Mouse (Mus musculus): Measurements from ENCODE around the gene Natd1.
"Not testable (repeated sequence)": the region's sequence is repeated elsewhere in the genome, so short reads cannot be mapped to it uniquely, and the experiment has no call there.

Gene Natd1

GRCm38 (mm10) chr11:60931282-60931868 is 16.8 kb upstream of the Natd1 start:
- DNase-seq: no peak

- no peak for DNase-seq
Observed at GRCm38 (mm10) chr11:60930724-60931281, 16.3 kb upstream of the Natd1 start.

GRCm38 (mm10) chr11:60927264-60927663 is 12.7 kb upstream of the Natd1 start:
- DNase-seq: peak; percentile 87

- no peak for DNase-seq
Observed at GRCm38 (mm10) chr11:60924981-60925380, 10.4 kb upstream of the Natd1 start.

GRCm38 (mm10) chr11:60924498-60924897 is 9.9 kb upstream of the Natd1 start:
- no peak for DNase-seq

- no peak for DNase-seq
Observed at GRCm38 (mm10) chr11:60922964-60923363, 8.4 kb upstream of the Natd1 start.

GRCm38 (mm10) chr11:60922195-60922594 is 7.6 kb upstream of the Natd1 start:
- DNase-seq: no peak

GRCm38 (mm10) chr11:60920021-60920420 is 5.5 kb upstream of the Natd1 start:
- no peak for DNase-seq

GRCm38 (mm10) chr11:60915201-60915600 is 651 bp upstream of the Natd1 start:
- DNase-seq: no peak

GRCm38 (mm10) chr11:60913301-60914196 is 1.0 kb downstream of the Natd1 start:
- peak; percentile 87 for DNase-seq

GRCm38 (mm10) chr11:60912525-60912973 is 2.0 kb downstream of the Natd1 start:
- DNase-seq: no peak

- no peak for DNase-seq
Observed at GRCm38 (mm10) chr11:60909626-60910025, 4.9 kb downstream of the Natd1 start.

GRCm38 (mm10) chr11:60908073-60908472 is 6.5 kb downstream of the Natd1 start:
- no peak for DNase-seq

- DNase-seq: no peak
Observed at GRCm38 (mm10) chr11:60906449-60906848, 8.1 kb downstream of the Natd1 start.

GRCm38 (mm10) chr11:60905407-60906120 is 9.0 kb downstream of the Natd1 start:
- DNase-seq: no peak

GRCm38 (mm10) chr11:60903661-60904061 is 10.9 kb downstream of the Natd1 start:
- DNase-seq: no peak

GRCm38 (mm10) chr11:60902486-60902885 is 12.1 kb downstream of the Natd1 start:
- DNase-seq: no peak

- no peak for DNase-seq
Observed at GRCm38 (mm10) chr11:60902001-60902400, 12.5 kb downstream of the Natd1 start.

GRCm38 (mm10) chr11:60895915-60896314 is 18.6 kb downstream of the Natd1 start:
- DNase-seq: no peak

GRCm38 (mm10) chr11:60890744-60891143 is 23.8 kb downstream of the Natd1 start:
- no peak for DNase-seq

- no peak for DNase-seq
Observed at GRCm38 (mm10) chr11:60890286-60890685, 24.3 kb downstream of the Natd1 start.

GRCm38 (mm10) chr11:60889861-60890260 is 24.7 kb downstream of the Natd1 start:
- no peak for DNase-seq

GRCm38 (mm10) chr11:60886986-60887385 is 27.6 kb downstream of the Natd1 start:
- not testable (repeated sequence) for DNase-seq

Measured in right cerebral cortex, postnatal 4 days (tissue).